ENCODE assay signal across 8 mouse cellular contexts in the genomic region with DNA sequence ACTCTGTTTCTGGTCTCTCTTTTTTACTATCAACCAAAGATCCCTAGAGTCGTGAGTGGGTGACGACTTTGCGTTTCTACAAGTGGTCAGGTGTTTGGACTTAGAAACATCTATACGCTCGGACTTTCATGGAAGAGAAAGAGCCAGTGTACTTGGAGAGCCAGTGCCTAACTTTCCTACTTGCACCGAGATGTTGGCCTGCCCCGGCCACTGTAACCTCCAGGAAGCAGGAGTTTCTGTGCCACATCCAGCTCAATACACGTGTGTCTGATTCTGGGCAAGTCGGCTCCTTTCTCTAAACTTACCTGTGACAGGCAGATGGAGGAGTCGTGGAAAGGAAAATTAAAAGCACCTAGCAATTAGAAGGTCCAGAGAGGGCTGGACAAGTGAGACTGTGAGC. TPM values are rescaled to one million over a fixed set of nuclear protein-coding genes. Genes with fewer than 3 reads are reported as not detected.
A peak's percentile ranks its signal among the peaks of the same experiment; 100 is the strongest.
DNase-seq lines count a peak whose midpoint lies in the region; ATAC-seq and TF ChIP-seq lines count a peak whose summit lies in the region.

Nol3 (plus strand) TSS at position 301 of the 400 bp plus-strand sequence.

- H3K4me3 ChIP-seq in left cerebral cortex, adult 2 months = peak within 1 kb of the TSS; percentile 57
- H3K4me3 ChIP-seq in forebrain, embryonic 11.5 days (ENCODE audit: low read depth, low read length) = peak within 1 kb of the TSS; percentile 33
- peak within 1 kb of the TSS; percentile 44 for H3K4me3 ChIP-seq in hindbrain, embryonic 12.5 days
- peak within 1 kb of the TSS; percentile 55 for H3K4me3 ChIP-seq in midbrain, embryonic 16.5 days (ENCODE audit: low read depth, low read length)

- peak within 1 kb of the TSS; percentile 82 for H3K27ac ChIP-seq in left cerebral cortex, adult 2 months
- no peak within 1 kb of the TSS for H3K27ac ChIP-seq in forebrain, embryonic 11.5 days (ENCODE audit: low read depth, low read length)
- no peak within 1 kb of the TSS for H3K27ac ChIP-seq in hindbrain, embryonic 12.5 days
- H3K27ac ChIP-seq in midbrain, embryonic 16.5 days (ENCODE audit: low read length) = 0 out of 2 replicates have a peak within 1 kb of the TSS, but pooled peaks have one; percentile 33

- no peak for ATAC-seq in forebrain, embryonic 11.5 days (replicated peaks; ENCODE audit: low FRiP score)
- ATAC-seq in hindbrain, embryonic 12.5 days (ENCODE audit: low FRiP score) = no peak
- no peak for ATAC-seq in midbrain, embryonic 16.5 days

- intact Hi-C loops in left cerebral cortex, adult 2 months (cut with DNase I) = no loop called here
- intact Hi-C loops in left cerebral cortex, postnatal 25 days (cut with DNase I) = no loop called here

- H3K27me3 ChIP-seq in forebrain, embryonic 11.5 days (ENCODE audit: control insufficient read depth, insufficient read depth, low read length) = peaks cover 87% of the 10 kb centered on the region
- peaks cover 99% of the 10 kb centered on the region for H3K27me3 ChIP-seq in hindbrain, embryonic 12.5 days
- H3K27me3 ChIP-seq in midbrain, embryonic 16.5 days (ENCODE audit: control insufficient read depth, insufficient read depth, low read depth, low read length) = peaks cover 57% of the 10 kb centered on the region

- 4% methylated on average over 10 of the region's 10 CpGs for WGBS in forebrain, embryonic 11.5 days
- 7% methylated on average over 10 of the region's 10 CpGs for WGBS in hindbrain, embryonic 12.5 days
- 5% methylated on average over 10 of the region's 10 CpGs for WGBS in midbrain, embryonic 16.5 days

- H3K9ac ChIP-seq in forebrain, embryonic 11.5 days (ENCODE audit: low read length) = peak within 1 kb of the TSS; percentile 25; the same call in 1 of the 2 replicates
- H3K9ac ChIP-seq in hindbrain, embryonic 12.5 days = peak within 1 kb of the TSS; percentile 57
- peak within 1 kb of the TSS; percentile 70 for H3K9ac ChIP-seq in midbrain, embryonic 16.5 days (ENCODE audit: low read depth, low read length)

- peak within 1 kb of the TSS; percentile 62 for H3K4me2 ChIP-seq in forebrain, embryonic 11.5 days (ENCODE audit: low read depth, low read length, severe bottlenecking)
- peak within 1 kb of the TSS; percentile 84 for H3K4me2 ChIP-seq in hindbrain, embryonic 12.5 days (replicated peaks)
- peak within 1 kb of the TSS; percentile 96 for H3K4me2 ChIP-seq in midbrain, embryonic 16.5 days (ENCODE audit: low read length)

- TF ChIP-seq CTCF in left cerebral cortex, adult 2 months (IDR thresholded peaks at IDR 0.05) = no peak

- no peak for DNase-seq in left cerebral cortex, adult 2 months (ENCODE audit: extremely low spot score in 1 of 2, low spot score in 2 of 2)
- DNase-seq in left cerebral cortex, postnatal 25 days (ENCODE audit: low spot score in 2 of 2) = no peak
- DNase-seq in forebrain, embryonic 11.5 days (ENCODE audit: low spot score) = no peak
- DNase-seq in right cerebral cortex, adult 18-20 months = no peak
- DNase-seq in spleen, adult 18-20 months = no peak
- DNase-seq in right cerebral cortex, postnatal 14 days = no peak

- peaks cover 9% of the 10 kb centered on the region; the same call in 1 of the 2 replicates for H3K4me1 ChIP-seq in forebrain, embryonic 11.5 days (replicated peaks; ENCODE audit: control insufficient read depth, insufficient read depth, low read length)
- H3K4me1 ChIP-seq in hindbrain, embryonic 12.5 days = peaks cover 22% of the 10 kb centered on the region
- H3K4me1 ChIP-seq in midbrain, embryonic 16.5 days (ENCODE audit: control insufficient read depth, insufficient read depth, low read length) = peaks cover 18% of the 10 kb centered on the region

- H3K36me3 ChIP-seq in forebrain, embryonic 11.5 days (ENCODE audit: control insufficient read depth, insufficient read depth, low read length) = no peaks in the 10 kb centered on the region
- 0 out of 2 replicates have a peak, but pooled peaks cover 8% of the 10 kb centered on the region for H3K36me3 ChIP-seq in hindbrain, embryonic 12.5 days
- 0 out of 2 replicates have a peak, but pooled peaks cover 3% of the 10 kb centered on the region for H3K36me3 ChIP-seq in midbrain, embryonic 16.5 days (ENCODE audit: control insufficient read depth, insufficient read depth, low read length)

- H3K9me3 ChIP-seq in forebrain, embryonic 11.5 days (ENCODE audit: control insufficient read depth, low read length) = no peaks in the 10 kb centered on the region
- no peaks in the 10 kb centered on the region for H3K9me3 ChIP-seq in hindbrain, embryonic 12.5 days (replicated peaks)
- H3K9me3 ChIP-seq in midbrain, embryonic 16.5 days (replicated peaks; ENCODE audit: control insufficient read depth, low read length, poor library complexity, severe bottlenecking) = no peaks in the 10 kb centered on the region

RNA-seq across cellular contexts. Expression of gene Nol3, which starts in this region (rescaled TPM):
- total RNA-seq in left cerebral cortex, adult 2 months (2021) = 10 to 100 TPM in 1 of 2 experiments, 1 to 10 TPM in 1; 8.9 to 10.4 TPM
- total RNA-seq in left cerebral cortex, postnatal 25 days (2021) = 1 to 10 TPM; 7.7 TPM
- 1.6 and 2.1 TPM in 2 replicates for polyA plus RNA-seq in forebrain, embryonic 11.5 days (2014; fragmentation: Nextera tagmentation; extraction: Ambion mirVana)
- 2.7 and 4.0 TPM in 2 replicates for polyA plus RNA-seq in hindbrain, embryonic 12.5 days (2016; fragmentation: Nextera tagmentation; extraction: Ambion mirVana)
- polyA plus RNA-seq in midbrain, embryonic 16.5 days (2015; fragmentation: Nextera tagmentation; extraction: Ambion mirVana) = 4.5 and 4.7 TPM in 2 replicates

Comparison
In these comparisons a context has a peak if more than half of its experiments do, and no peak if none do; other contexts are left out.
1. H3K27ac ChIP-seq: peak in left cerebral cortex, adult 2 months (single experiment) and midbrain, embryonic 16.5 days (single experiment); none in forebrain, embryonic 11.5 days (single experiment) and hindbrain, embryonic 12.5 days (single experiment).
2. Peak in every context shown above with its lines, with median percentiles within 50 percentile points of each other: H3K4me3 ChIP-seq, H3K4me2 ChIP-seq and H3K9ac ChIP-seq.